ENCODE assay signal across 22 mouse cellular contexts in the genomic region with DNA sequence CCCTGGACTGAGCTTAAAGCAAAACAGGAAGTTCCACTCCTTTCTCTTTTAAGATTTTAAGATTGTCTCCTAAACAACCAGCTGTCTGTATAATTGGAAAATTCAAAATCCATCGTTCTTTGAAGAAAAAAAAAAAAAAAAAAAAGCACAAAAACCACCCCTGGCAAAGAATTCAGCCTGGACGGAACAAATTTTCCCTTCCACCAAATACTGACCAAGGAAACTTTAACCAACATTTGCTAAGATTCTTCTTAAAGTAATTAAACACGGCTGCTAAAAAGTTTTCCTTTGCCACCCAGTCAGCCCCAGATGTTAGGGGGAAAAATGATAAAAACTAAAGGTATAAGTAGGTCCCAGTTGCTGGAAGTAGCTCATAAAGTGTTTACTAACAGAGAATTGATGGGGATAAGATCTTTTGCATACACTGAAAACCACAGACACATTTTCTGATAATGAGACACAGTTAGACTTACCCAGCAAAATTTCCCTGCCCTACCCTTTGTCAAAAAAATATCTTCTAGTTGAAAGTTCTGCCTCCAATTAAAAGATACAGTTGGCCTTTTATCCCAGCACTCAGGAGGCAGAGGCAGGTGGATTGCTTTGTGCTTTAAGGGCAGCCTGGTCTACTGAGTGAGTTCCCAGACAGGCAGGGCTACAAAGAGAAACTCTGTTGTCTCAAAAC. TPM values are rescaled to one million over a fixed set of nuclear protein-coding genes. Genes with fewer than 3 reads are reported as not detected.
A peak's percentile ranks its signal among the peaks of the same experiment; 100 is the strongest.
DNase-seq lines count a peak whose midpoint lies in the region; ATAC-seq and TF ChIP-seq lines count a peak whose summit lies in the region.
"Had no signal": no experiment of that assay in that cellular context is flagged by ENCODE, and none has a peak within 500 bp of the region (broad histone marks: within the 10 kb centered on the region; RNA-seq: fewer than 3 reads in every experiment).

No protein-coding gene starts in this region.

- no peak for TF ChIP-seq CTCF in thymus, adult 2 months (IDR thresholded peaks at IDR 0.05; ENCODE audit: borderline replicate concordance, control insufficient read depth, extremely low read depth, insufficient read depth, low read length, poor library complexity)
- TF ChIP-seq CTCF in small intestine, adult 2 months (IDR thresholded peaks at IDR 0.05; ENCODE audit: extremely low read depth, insufficient read length, insufficient replicate concordance, low read depth, low read length) = no peak
- TF ChIP-seq CTCF in stomach, postnatal 0 days (IDR thresholded peaks at IDR 0.05; ENCODE audit: low read depth) = no peak

- WGBS in thymus, adult 2 months = 34% methylated on average over 3 of the region's 3 CpGs
- WGBS in small intestine, adult 2 months = 52% methylated on average over 3 of the region's 3 CpGs
- 46% methylated on average over 3 of the region's 3 CpGs for WGBS in stomach, postnatal 0 days
- WGBS in midbrain, embryonic 13.5 days = 69% methylated on average over 3 of the region's 3 CpGs

- no peak for TF ChIP-seq POLR2A in thymus, adult 2 months (IDR thresholded peaks at IDR 0.05; ENCODE audit: control insufficient read depth, extremely low read depth, insufficient read depth, low read length, poor library complexity)
- TF ChIP-seq POLR2A in small intestine, adult 2 months (IDR thresholded peaks at IDR 0.05; ENCODE audit: low read depth, low read length) = no peak

- no peaks in the 10 kb centered on the region for H3K27me3 ChIP-seq in thymus, adult 2 months (ENCODE audit: control insufficient read depth, insufficient read depth, low read length)
- H3K27me3 ChIP-seq in small intestine, adult 2 months (ENCODE audit: control insufficient read depth, insufficient read depth, low read length) = no peaks in the 10 kb centered on the region
- no peaks in the 10 kb centered on the region for H3K27me3 ChIP-seq in stomach, postnatal 0 days (ENCODE audit: control insufficient read depth, insufficient read depth, low read length)
- no peaks in the 10 kb centered on the region for H3K27me3 ChIP-seq in midbrain, embryonic 13.5 days
- H3K27me3 ChIP-seq: lung, embryonic 15.5 days had no signal

- no peak for TF ChIP-seq EP300 in stomach, postnatal 0 days (optimal IDR thresholded peaks at IDR 0.05)

- H3K9me3 ChIP-seq in stomach, postnatal 0 days (ENCODE audit: control insufficient read depth, low read length) = no peaks in the 10 kb centered on the region
- H3K9me3 ChIP-seq in midbrain, embryonic 13.5 days = no peaks in the 10 kb centered on the region
- H3K9me3 ChIP-seq: lung, embryonic 15.5 days had no signal

- H3K36me3 ChIP-seq in thymus, adult 2 months (ENCODE audit: control insufficient read depth, insufficient read depth, low read length) = no peaks in the 10 kb centered on the region
- no peaks in the 10 kb centered on the region for H3K36me3 ChIP-seq in small intestine, adult 2 months (ENCODE audit: control insufficient read depth, insufficient read depth, low read length)
- H3K36me3 ChIP-seq in stomach, postnatal 0 days (ENCODE audit: control insufficient read depth, insufficient read depth, low read length) = no peaks in the 10 kb centered on the region
- H3K36me3 ChIP-seq in midbrain, embryonic 13.5 days = no peaks in the 10 kb centered on the region
- H3K36me3 ChIP-seq: lung, embryonic 15.5 days had no signal

- no peak for ATAC-seq in stomach, postnatal 0 days (ENCODE audit: low FRiP score, low TSS enrichment)
- ATAC-seq in midbrain, embryonic 13.5 days = no peak
- ATAC-seq: forebrain, embryonic 16.5 days; hindbrain, embryonic 16.5 days; intestine, postnatal 0 days had no signal

- no peak overlapping the region for H3K4me3 ChIP-seq in thymus, adult 2 months (ENCODE audit: control insufficient read depth, insufficient read depth, low read length)
- no peak overlapping the region for H3K4me3 ChIP-seq in small intestine, adult 2 months (ENCODE audit: low read depth, low read length)
- H3K4me3 ChIP-seq in stomach, postnatal 0 days (ENCODE audit: low read depth, low read length) = no peak overlapping the region
- no peak overlapping the region for H3K4me3 ChIP-seq in midbrain, embryonic 13.5 days (replicated peaks)
- H3K4me3 ChIP-seq: layer of hippocampus, adult 2 months; lung, embryonic 15.5 days had no signal

- H3K4me2 ChIP-seq in stomach, postnatal 0 days (replicated peaks; ENCODE audit: low read depth) = no peak overlapping the region
- H3K4me2 ChIP-seq in midbrain, embryonic 13.5 days (replicated peaks) = no peak overlapping the region
- H3K4me2 ChIP-seq: lung, embryonic 15.5 days had no signal

- intact Hi-C loops in heart, postnatal 36 days (cut with DNase I) = no loop called here

- peak overlapping the region; percentile 43; the same call in 1 of the 2 replicates for H3K27ac ChIP-seq in thymus, adult 2 months (ENCODE audit: control insufficient read depth, insufficient read depth, low read length)
- peak overlapping the region; percentile 49; the same call in 1 of the 2 replicates for H3K27ac ChIP-seq in small intestine, adult 2 months (ENCODE audit: insufficient read depth, low read depth, low read length)
- no peak overlapping the region for H3K27ac ChIP-seq in stomach, postnatal 0 days (replicated peaks)
- no peak overlapping the region for H3K27ac ChIP-seq in midbrain, embryonic 13.5 days
- H3K27ac ChIP-seq: layer of hippocampus, adult 2 months; lung, embryonic 15.5 days; macrophage had no signal

- DNase-seq in heart, adult 11 months = peak; percentile 66
- DNase-seq in heart, postnatal 36 days = no peak
- no peak for DNase-seq in thymus, adult 2 months
- DNase-seq in thymus, postnatal 4 days = no peak
- peak; percentile 81 for DNase-seq in induced T-regulatory cell, adult 2 months (ENCODE audit: low read depth)
- DNase-seq in stomach, postnatal 0 days (ENCODE audit: low spot score) = no peak
- DNase-seq: B cell, adult 2 months; cerebellum, adult 9-11 months; gastrocnemius, postnatal 10 days; heart, adult 18-20 months; kidney, postnatal 10 days; layer of hippocampus, postnatal 36 days; midbrain, embryonic 14.5 days; thymus, postnatal 36 days had no signal

- peaks cover 38% of the 10 kb centered on the region for H3K4me1 ChIP-seq in thymus, adult 2 months (replicated peaks; ENCODE audit: control insufficient read depth, insufficient read depth, low read length)
- H3K4me1 ChIP-seq in small intestine, adult 2 months (ENCODE audit: control insufficient read depth, insufficient read depth, insufficient read length, low read length) = peaks cover 14% of the 10 kb centered on the region
- no peaks in the 10 kb centered on the region for H3K4me1 ChIP-seq in stomach, postnatal 0 days (replicated peaks; ENCODE audit: control insufficient read depth, insufficient read depth)
- peaks cover 6% of the 10 kb centered on the region for H3K4me1 ChIP-seq in midbrain, embryonic 13.5 days (replicated peaks)

- H3K9ac ChIP-seq in stomach, postnatal 0 days (ENCODE audit: low read length) = no peak overlapping the region
- no peak overlapping the region for H3K9ac ChIP-seq in midbrain, embryonic 13.5 days (replicated peaks)
- H3K9ac ChIP-seq: lung, embryonic 15.5 days had no signal

RNA-seq across cellular contexts. Expression of a gene that starts 54.3 kb away (rescaled TPM):
- 1 to 10 TPM; 4.9 to 5.4 TPM for total RNA-seq in heart, postnatal 36 days (2021)
- 24.5 and 29.7 TPM in 2 replicates for polyA plus RNA-seq in thymus, adult 2 months (2012; rRNA removed)
- 6.8 and 9.4 TPM in 2 replicates for polyA plus RNA-seq in small intestine, adult 2 months (2012; rRNA removed)
- polyA plus RNA-seq in stomach, postnatal 0 days (2015; fragmentation: Nextera tagmentation; extraction: Ambion mirVana) = 8.0 and 8.2 TPM in 2 replicates
- 22.6 and 25.8 TPM in 2 replicates for polyA plus RNA-seq in midbrain, embryonic 13.5 days (2015; fragmentation: Nextera tagmentation; extraction: Ambion mirVana)

Comparison
In these comparisons a context has a peak if more than half of its experiments do, and no peak if none do; other contexts are left out.
1. DNase-seq: peak in heart, adult 11 months (single experiment) and induced T-regulatory cell, adult 2 months (single experiment); none in heart, postnatal 36 days (0 of 2), thymus, adult 2 months (single experiment), thymus, postnatal 4 days (single experiment) and stomach, postnatal 0 days (single experiment).
2. H3K27ac ChIP-seq: peak in thymus, adult 2 months (single experiment) and small intestine, adult 2 months (single experiment); none in stomach, postnatal 0 days (single experiment) and midbrain, embryonic 13.5 days (single experiment).